Mouse (Mus musculus): ENCODE measurements at regions not wholly inside any gene's neighbourhood (a gene's known extent, or its start where the extent isn't known, plus 50 kb on each side); places are given as distances from the start of the nearest gene placed in this dataset.
"Not testable (repeated sequence)": the region's sequence is repeated elsewhere in the genome, so short reads cannot be mapped to it uniquely, and the experiment has no call there.

DNA sequence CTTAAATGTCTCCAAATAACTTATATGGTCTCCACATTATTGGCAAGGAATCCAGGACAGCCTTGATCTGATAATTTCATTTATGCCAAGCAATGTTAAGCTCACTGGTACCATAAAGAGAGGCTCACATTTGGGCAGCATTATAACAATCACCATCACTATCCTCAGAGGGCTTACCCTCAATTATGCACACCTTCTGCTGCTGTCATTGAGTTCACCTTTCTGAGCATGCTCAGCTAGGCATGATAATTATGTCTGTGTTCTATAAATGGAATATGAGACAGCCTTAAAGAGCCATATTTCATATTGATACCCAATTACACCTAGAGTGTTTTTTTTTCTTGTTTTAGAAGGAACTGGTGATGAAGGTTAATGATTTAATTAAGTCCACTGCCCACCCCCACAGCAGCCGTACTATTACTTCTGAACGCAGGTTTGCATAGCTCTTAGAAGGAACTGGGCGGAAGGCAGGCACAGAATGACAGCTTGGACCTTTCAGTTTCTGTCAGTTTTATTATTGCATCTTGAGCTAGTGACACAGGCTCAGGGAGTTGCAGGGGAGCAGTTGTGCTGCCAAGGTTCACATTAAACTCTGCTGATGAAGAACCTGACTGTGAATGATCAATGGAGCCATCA lies 424.0 kb upstream of the Sphkap start:
- Histone ChIP-seq H3K27ac (replicated peaks; ENCODE audit: low read depth, low read length) (no peak overlapping the region), H3K4me3 (ENCODE audit: low read depth, low read length) (no peak overlapping the region), H3K9me3 (replicated peaks; ENCODE audit: control insufficient read depth, low read length) (no peaks in the 10 kb centered on the region), H3K9ac (replicated peaks; ENCODE audit: low read length) (no peak overlapping the region), H3K27me3 (ENCODE audit: control insufficient read depth, insufficient read depth, low read length) (no peaks in the 10 kb centered on the region), H3K36me3 (replicated peaks; ENCODE audit: control insufficient read depth, insufficient read depth, low read depth, low read length) (no peaks in the 10 kb centered on the region), H3K4me1 (ENCODE audit: control insufficient read depth, insufficient read depth, low read length) (no peaks in the 10 kb centered on the region), H3K4me2 (ENCODE audit: low read depth, low read length) (no peak overlapping the region)
- no peak for ATAC-seq (replicated peaks; ENCODE audit: insufficient number of reproducible peaks, low FRiP score, low TSS enrichment, low read depth)
- no peak for DNase-seq (ENCODE audit: low spot score)
- WGBS, result 90% methylated on average over 3 of the region's 3 CpGs

DNA sequence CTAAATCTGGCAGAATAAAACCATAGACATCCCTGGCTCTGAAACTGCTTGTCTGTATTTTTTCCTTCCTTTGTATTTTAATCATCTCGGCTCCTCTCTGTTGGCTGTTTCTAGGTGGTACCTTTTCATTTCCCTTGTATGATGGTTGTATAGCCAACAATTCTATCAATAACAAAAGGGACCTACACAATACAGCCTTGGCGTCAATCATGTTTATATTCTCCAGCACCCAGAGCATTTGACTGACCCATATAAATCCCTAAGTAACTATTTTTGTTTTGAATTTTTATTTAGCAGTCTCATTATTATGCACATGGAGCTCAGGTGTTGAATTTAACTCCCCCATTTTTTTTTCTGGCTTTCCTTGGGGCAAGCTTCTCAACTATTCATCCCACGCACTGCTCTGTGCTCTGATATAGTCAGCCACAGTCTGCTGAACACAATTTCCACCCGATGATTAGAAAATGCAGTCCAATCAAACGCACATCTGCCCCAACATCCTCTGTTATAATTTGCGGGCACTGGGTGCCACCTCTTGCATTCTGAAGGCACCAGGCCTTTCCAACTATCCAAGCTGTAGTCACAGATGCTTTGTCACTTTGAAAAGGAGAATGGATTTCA lies 422.1 kb upstream of the Sphkap start:
- H3K27ac ChIP-seq (replicated peaks; ENCODE audit: low read depth, low read length), result no peak overlapping the region
- no peaks in the 10 kb centered on the region for H3K4me1 ChIP-seq (ENCODE audit: control insufficient read depth, insufficient read depth, low read length)
- H3K36me3 ChIP-seq (replicated peaks; ENCODE audit: control insufficient read depth, insufficient read depth, low read depth, low read length), result no peaks in the 10 kb centered on the region
- no peak for ATAC-seq (replicated peaks; ENCODE audit: insufficient number of reproducible peaks, low FRiP score, low TSS enrichment, low read depth)
- H3K9ac ChIP-seq (replicated peaks; ENCODE audit: low read length), result no peak overlapping the region
- WGBS, result 82% methylated on average over 6 of the region's 6 CpGs
- DNase-seq (ENCODE audit: low spot score), result no peak
- H3K27me3 ChIP-seq (ENCODE audit: control insufficient read depth, insufficient read depth, low read length), result no peaks in the 10 kb centered on the region
- H3K9me3 ChIP-seq (replicated peaks; ENCODE audit: control insufficient read depth, low read length), result no peaks in the 10 kb centered on the region
- no peak overlapping the region for H3K4me3 ChIP-seq (ENCODE audit: low read depth, low read length)
- no peak overlapping the region for H3K4me2 ChIP-seq (ENCODE audit: low read depth, low read length)

DNA sequence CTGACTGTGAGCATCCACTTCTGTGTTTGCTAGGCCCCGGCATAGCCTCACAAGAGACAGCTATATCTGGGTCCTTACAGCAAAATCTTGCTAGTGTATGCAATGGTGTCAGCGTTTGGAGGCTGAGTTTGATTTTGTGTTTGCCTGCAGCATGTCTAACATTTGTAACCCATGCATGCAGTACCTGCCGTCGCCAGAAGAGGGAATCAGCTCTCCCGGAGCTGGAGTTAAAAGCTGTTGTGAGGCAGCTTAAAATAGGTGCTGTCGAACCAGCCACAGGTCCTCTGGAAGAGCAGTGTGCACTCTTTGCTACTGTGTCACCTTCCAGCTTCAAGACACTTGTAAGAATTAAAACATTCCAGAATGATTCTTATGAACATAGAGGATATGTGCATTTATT lies 403.2 kb upstream of the Sphkap start:
- not testable (repeated sequence) for H3K4me2 ChIP-seq (ENCODE audit: low read depth, low read length); ATAC-seq (replicated peaks; ENCODE audit: insufficient number of reproducible peaks, low FRiP score, low TSS enrichment, low read depth); H3K27ac ChIP-seq (replicated peaks; ENCODE audit: low read depth, low read length); H3K9me3 ChIP-seq (replicated peaks; ENCODE audit: control insufficient read depth, low read length); H3K4me1 ChIP-seq (ENCODE audit: control insufficient read depth, insufficient read depth, low read length); H3K36me3 ChIP-seq (replicated peaks; ENCODE audit: control insufficient read depth, insufficient read depth, low read depth, low read length); H3K4me3 ChIP-seq (ENCODE audit: low read depth, low read length); H3K9ac ChIP-seq (replicated peaks; ENCODE audit: low read length); H3K27me3 ChIP-seq (ENCODE audit: control insufficient read depth, insufficient read depth, low read length)
- 40% methylated on average over 5 of the region's 6 CpGs for WGBS
- peak; percentile 34 for DNase-seq (ENCODE audit: low spot score)

DNA sequence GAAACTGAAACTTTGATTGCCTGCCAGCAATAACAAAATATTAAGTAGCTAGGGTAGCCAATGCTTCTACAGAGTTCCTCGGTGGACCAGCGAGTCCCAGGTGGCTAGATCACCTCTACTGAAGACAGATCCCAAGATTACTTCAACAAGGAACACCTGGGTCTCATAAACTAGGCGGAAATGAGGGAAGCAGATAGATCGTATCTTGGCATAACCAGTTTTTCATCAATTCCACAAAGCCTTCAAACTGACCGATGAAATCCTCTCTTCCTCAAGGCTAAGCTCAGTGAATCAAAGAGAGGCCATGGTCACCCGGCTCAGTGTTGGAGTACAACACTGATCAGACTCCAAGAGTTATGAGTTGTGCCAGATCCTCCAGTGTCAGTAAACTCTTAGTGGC lies 400.4 kb upstream of the Sphkap start:
- no peaks in the 10 kb centered on the region for H3K36me3 ChIP-seq (replicated peaks; ENCODE audit: control insufficient read depth, insufficient read depth, low read depth, low read length)
- H3K27ac ChIP-seq (replicated peaks; ENCODE audit: low read depth, low read length), result no peak overlapping the region
- no peaks in the 10 kb centered on the region for H3K4me1 ChIP-seq (ENCODE audit: control insufficient read depth, insufficient read depth, low read length)
- no peak overlapping the region for H3K4me3 ChIP-seq (ENCODE audit: low read depth, low read length)
- H3K27me3 ChIP-seq (ENCODE audit: control insufficient read depth, insufficient read depth, low read length), result no peaks in the 10 kb centered on the region
- 81% methylated on average over 6 of the region's 6 CpGs for WGBS
- DNase-seq (ENCODE audit: low spot score), result no peak
- no peak overlapping the region for H3K9ac ChIP-seq (replicated peaks; ENCODE audit: low read length)
- H3K4me2 ChIP-seq (ENCODE audit: low read depth, low read length), result no peak overlapping the region
- H3K9me3 ChIP-seq (replicated peaks; ENCODE audit: control insufficient read depth, low read length), result no peaks in the 10 kb centered on the region
- no peak for ATAC-seq (replicated peaks; ENCODE audit: insufficient number of reproducible peaks, low FRiP score, low TSS enrichment, low read depth)

DNA sequence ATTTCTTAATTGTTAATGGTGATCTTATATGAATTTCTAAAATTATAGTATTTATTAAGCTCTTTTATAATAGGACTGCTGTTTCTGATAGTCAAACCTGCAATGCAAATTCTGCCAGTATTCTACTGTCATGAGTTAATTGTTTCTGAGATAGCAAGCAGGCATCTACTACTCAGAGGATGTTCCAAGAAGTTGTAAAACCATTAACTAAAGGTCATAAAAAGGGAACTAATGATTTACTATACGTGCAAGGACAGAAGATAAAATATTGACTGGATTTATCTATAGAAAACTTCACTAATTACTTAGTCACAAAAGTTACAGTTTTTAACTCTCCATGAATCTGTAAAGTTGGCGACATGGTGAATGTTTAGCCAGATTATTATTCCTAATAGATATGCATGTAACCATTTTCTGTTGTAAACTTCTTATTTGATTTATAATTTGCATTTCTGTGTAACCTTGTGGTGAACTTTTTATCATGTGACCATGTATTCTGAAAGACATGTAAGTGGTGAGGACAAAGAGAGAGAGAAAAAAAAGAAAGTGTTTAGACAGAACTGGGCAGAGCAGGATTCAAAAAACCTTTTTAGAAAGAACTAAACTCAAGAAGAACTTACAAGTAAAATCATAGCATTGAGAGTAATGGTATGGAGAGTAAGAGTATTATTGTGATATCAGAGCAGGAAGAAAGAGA lies 395.5 kb upstream of the Sphkap start:
- H3K27me3 ChIP-seq (ENCODE audit: control insufficient read depth, insufficient read depth, low read length), result no peaks in the 10 kb centered on the region
- no peaks in the 10 kb centered on the region for H3K4me1 ChIP-seq (ENCODE audit: control insufficient read depth, insufficient read depth, low read length)
- no peak overlapping the region for H3K4me3 ChIP-seq (ENCODE audit: low read depth, low read length)
- H3K9me3 ChIP-seq (replicated peaks; ENCODE audit: control insufficient read depth, low read length), result no peaks in the 10 kb centered on the region
- H3K36me3 ChIP-seq (replicated peaks; ENCODE audit: control insufficient read depth, insufficient read depth, low read depth, low read length), result no peaks in the 10 kb centered on the region
- DNase-seq (ENCODE audit: low spot score) (no peak), ATAC-seq (replicated peaks; ENCODE audit: insufficient number of reproducible peaks, low FRiP score, low TSS enrichment, low read depth) (no peak)
- no peak overlapping the region for H3K4me2 ChIP-seq (ENCODE audit: low read depth, low read length)
- no peak overlapping the region for H3K9ac ChIP-seq (replicated peaks; ENCODE audit: low read length)
- H3K27ac ChIP-seq (replicated peaks; ENCODE audit: low read depth, low read length), result no peak overlapping the region
- WGBS, result 88% methylated on average over 2 of the region's 2 CpGs

DNA sequence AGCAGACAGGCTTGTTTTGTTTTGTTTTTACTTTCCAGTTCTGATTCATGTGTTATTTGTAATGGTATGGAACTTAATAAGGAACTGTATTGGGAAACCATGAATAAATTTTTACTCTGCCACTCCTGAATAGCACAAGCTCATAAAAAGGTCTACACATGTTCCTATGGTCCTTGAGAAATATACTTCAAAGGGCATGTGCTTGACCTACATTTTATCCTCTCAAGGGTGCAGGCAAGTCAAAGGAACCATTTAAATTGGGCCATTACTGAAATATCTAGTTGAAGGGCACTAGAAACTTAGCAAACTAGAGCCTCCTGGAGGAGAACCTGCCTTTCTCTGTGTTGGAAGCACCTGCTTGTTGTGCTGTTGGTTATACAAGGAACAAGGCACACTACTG lies 393.8 kb upstream of the Sphkap start:
- Histone ChIP-seq H3K4me2 (ENCODE audit: low read depth, low read length) (no peak overlapping the region), H3K4me1 (ENCODE audit: control insufficient read depth, insufficient read depth, low read length) (no peaks in the 10 kb centered on the region; the same call in 1 of the 2 replicates), H3K36me3 (replicated peaks; ENCODE audit: control insufficient read depth, insufficient read depth, low read depth, low read length) (no peaks in the 10 kb centered on the region), H3K4me3 (ENCODE audit: low read depth, low read length) (no peak overlapping the region), H3K27ac (replicated peaks; ENCODE audit: low read depth, low read length) (no peak overlapping the region), H3K27me3 (ENCODE audit: control insufficient read depth, insufficient read depth, low read length) (no peaks in the 10 kb centered on the region), H3K9ac (replicated peaks; ENCODE audit: low read length) (no peak overlapping the region), H3K9me3 (replicated peaks; ENCODE audit: control insufficient read depth, low read length) (no peaks in the 10 kb centered on the region)
- no peak for DNase-seq (ENCODE audit: low spot score)
- ATAC-seq (replicated peaks; ENCODE audit: insufficient number of reproducible peaks, low FRiP score, low TSS enrichment, low read depth), result no peak

DNA sequence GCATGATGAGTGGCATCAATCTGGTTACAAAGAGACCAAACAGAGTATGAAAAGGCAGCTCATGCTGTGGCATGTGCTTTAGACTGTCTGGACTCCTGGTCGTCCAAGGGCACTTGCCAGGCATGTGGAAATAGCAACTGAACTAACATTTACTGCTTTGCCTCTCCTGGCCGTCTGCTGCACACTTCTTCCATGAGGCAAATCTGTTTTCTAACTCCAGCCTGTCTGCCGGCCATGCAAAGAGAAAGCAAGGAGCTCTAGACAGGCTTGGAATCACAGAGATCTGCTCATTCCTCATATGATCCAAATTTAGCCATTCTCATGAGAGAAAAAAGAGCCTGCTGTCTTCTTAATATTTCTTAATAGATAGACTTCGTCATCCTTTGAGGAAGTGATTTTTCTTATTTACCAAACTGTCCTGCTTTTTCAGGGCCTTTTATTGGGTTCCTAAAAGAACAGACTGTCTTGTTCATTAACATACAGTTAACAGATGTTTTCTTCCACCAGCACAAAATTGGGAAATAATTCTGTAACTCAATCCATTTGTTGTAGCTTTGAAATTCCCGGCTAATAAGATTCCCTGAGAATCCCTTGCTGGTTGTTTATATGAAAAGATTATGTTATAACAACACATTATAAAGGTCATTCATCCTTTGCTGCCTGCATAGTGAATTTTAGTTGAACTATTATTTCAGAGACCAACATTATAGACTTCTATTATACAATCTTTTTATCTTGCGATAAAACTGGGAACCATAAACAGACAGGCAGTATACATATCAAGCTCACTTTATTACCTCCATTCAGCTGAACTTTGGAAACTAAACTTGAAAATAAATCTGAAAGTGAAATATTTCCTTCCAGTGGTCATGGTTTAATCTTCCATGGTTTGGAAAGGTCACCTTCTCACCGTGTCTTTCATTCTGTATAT lies 389.2 kb upstream of the Sphkap start:
- 57% methylated on average over 7 of the region's 7 CpGs for WGBS
- no peak overlapping the region for H3K4me3 ChIP-seq (ENCODE audit: low read depth, low read length)
- no peak overlapping the region for H3K4me2 ChIP-seq (ENCODE audit: low read depth, low read length)
- no peaks in the 10 kb centered on the region; the same call in 1 of the 2 replicates for H3K4me1 ChIP-seq (ENCODE audit: control insufficient read depth, insufficient read depth, low read length)
- H3K27ac ChIP-seq (replicated peaks; ENCODE audit: low read depth, low read length), result no peak overlapping the region
- no peak for DNase-seq (ENCODE audit: low spot score)
- no peaks in the 10 kb centered on the region for H3K36me3 ChIP-seq (replicated peaks; ENCODE audit: control insufficient read depth, insufficient read depth, low read depth, low read length)
- H3K9me3 ChIP-seq (replicated peaks; ENCODE audit: control insufficient read depth, low read length), result no peaks in the 10 kb centered on the region
- ATAC-seq (replicated peaks; ENCODE audit: insufficient number of reproducible peaks, low FRiP score, low TSS enrichment, low read depth), result no peak
- no peaks in the 10 kb centered on the region for H3K27me3 ChIP-seq (ENCODE audit: control insufficient read depth, insufficient read depth, low read length)
- H3K9ac ChIP-seq (replicated peaks; ENCODE audit: low read length), result no peak overlapping the region
